Mouse (Mus musculus): ENCODE data around the gene Tbc1d2. TPM values are rescaled to one million over a fixed set of nuclear protein-coding genes. Genes with fewer than 3 reads are reported as not detected.
"Not testable (repeated sequence)": the region's sequence is repeated elsewhere in the genome, so short reads cannot be mapped to it uniquely, and the experiment has no call there.

Gene Tbc1d2
- polyA plus RNA-seq, 1 experiment from 2014 or later, result 5.2 TPM

GRCm38 (mm10) chr4:46602704-46603103 lies 47.3 kb downstream of the Tbc1d2 start:
- Histone ChIP-seq H3K9me3 (ENCODE audit: control insufficient read depth) (no peaks in the 10 kb centered on the region), H3K9ac (ENCODE audit: low read depth, low read length) (no peak overlapping the region), H3K4me2 (replicated peaks; ENCODE audit: low read depth) (peak overlapping the region; percentile 89), H3K4me1 (replicated peaks; ENCODE audit: control insufficient read depth, insufficient read depth, low read length) (0 out of 2 replicates have a peak, but pooled peaks cover 3% of the 10 kb centered on the region), H3K36me3 (ENCODE audit: control insufficient read depth, insufficient read depth) (peaks cover 12% of the 10 kb centered on the region; the same call in 1 of the 2 replicates), H3K4me3 (ENCODE audit: low read depth, low read length) (0 out of 2 replicates have a peak overlapping the region, but pooled peaks have one; percentile 66), H3K27ac (ENCODE audit: low read depth, low read length) (0 out of 2 replicates have a peak overlapping the region, but pooled peaks have one; percentile 35), H3K27me3 (replicated peaks; ENCODE audit: control insufficient read depth, insufficient read depth, low read length) (no peaks in the 10 kb centered on the region)
- TF ChIP-seq CTCF (IDR thresholded peaks at IDR 0.05; ENCODE audit: low read depth), result no peak
- ATAC-seq, result no peak
- 33% methylated on average over 7 of the region's 7 CpGs for WGBS

GRCm38 (mm10) chr4:46601844-46602423 lies 48.1 kb downstream of the Tbc1d2 start, which contains the start of gene Coro2a:
Coro2a (minus strand) TSS chr4:46602202.
- WGBS, result 1% methylated on average over 46 of the region's 66 CpGs
- Histone ChIP-seq H3K4me1 (replicated peaks; ENCODE audit: control insufficient read depth, insufficient read depth, low read length) (0 out of 2 replicates have a peak, but pooled peaks cover 3% of the 10 kb centered on the region), H3K9ac (ENCODE audit: low read depth, low read length) (peak within 1 kb of the TSS; percentile 60), H3K4me3 (ENCODE audit: low read depth, low read length) (peak within 1 kb of the TSS; percentile 66), H3K27me3 (replicated peaks; ENCODE audit: control insufficient read depth, insufficient read depth, low read length) (no peaks in the 10 kb centered on the region), H3K27ac (ENCODE audit: low read depth, low read length) (peak within 1 kb of the TSS; percentile 93), H3K9me3 (ENCODE audit: control insufficient read depth) (no peaks in the 10 kb centered on the region), H3K36me3 (ENCODE audit: control insufficient read depth, insufficient read depth) (peaks cover 12% of the 10 kb centered on the region; the same call in 1 of the 2 replicates), H3K4me2 (replicated peaks; ENCODE audit: low read depth) (peak within 1 kb of the TSS; percentile 89)
- peak; percentile 58 for ATAC-seq
- TF ChIP-seq CTCF (IDR thresholded peaks at IDR 0.05; ENCODE audit: low read depth), result peak; percentile 98

- Histone ChIP-seq H3K4me1 (replicated peaks; ENCODE audit: control insufficient read depth, insufficient read depth, low read length) (0 out of 2 replicates have a peak, but pooled peaks cover 3% of the 10 kb centered on the region), H3K27ac (ENCODE audit: low read depth, low read length) (peak overlapping the region; percentile 93), H3K36me3 (ENCODE audit: control insufficient read depth, insufficient read depth) (peaks cover 9% of the 10 kb centered on the region; the same call in 1 of the 2 replicates), H3K9ac (ENCODE audit: low read depth, low read length) (peak overlapping the region; percentile 60), H3K4me3 (ENCODE audit: low read depth, low read length) (peak overlapping the region; percentile 66), H3K27me3 (replicated peaks; ENCODE audit: control insufficient read depth, insufficient read depth, low read length) (no peaks in the 10 kb centered on the region), H3K4me2 (replicated peaks; ENCODE audit: low read depth) (peak overlapping the region; percentile 89), H3K9me3 (ENCODE audit: control insufficient read depth) (no peaks in the 10 kb centered on the region)
- no peak for TF ChIP-seq CTCF (IDR thresholded peaks at IDR 0.05; ENCODE audit: low read depth)
- WGBS, result under 1% methylated on average over 50 of the region's 52 CpGs
- peak; percentile 20 for ATAC-seq
These were observed 48.7 kb downstream of the Tbc1d2 start for GRCm38 (mm10) chr4:46601258-46601843.

GRCm38 (mm10) chr4:46600473-46601257 lies 49.3 kb downstream of the Tbc1d2 start:
- Histone ChIP-seq H3K4me2 (replicated peaks; ENCODE audit: low read depth) (peak overlapping the region; percentile 89), H3K27ac (ENCODE audit: low read depth, low read length) (peak overlapping the region; percentile 93), H3K4me3 (ENCODE audit: low read depth, low read length) (peak overlapping the region; percentile 66), H3K9ac (ENCODE audit: low read depth, low read length) (peak overlapping the region; percentile 60), H3K9me3 (ENCODE audit: control insufficient read depth) (no peaks in the 10 kb centered on the region), H3K36me3 (ENCODE audit: control insufficient read depth, insufficient read depth) (peaks cover 5% of the 10 kb centered on the region; the same call in 1 of the 2 replicates), H3K27me3 (replicated peaks; ENCODE audit: control insufficient read depth, insufficient read depth, low read length) (no peaks in the 10 kb centered on the region), H3K4me1 (replicated peaks; ENCODE audit: control insufficient read depth, insufficient read depth, low read length) (0 out of 2 replicates have a peak, but pooled peaks cover 3% of the 10 kb centered on the region)
- ATAC-seq, result no peak
- TF ChIP-seq CTCF (IDR thresholded peaks at IDR 0.05; ENCODE audit: low read depth), result no peak
- 25% methylated on average over 20 of the region's 20 CpGs for WGBS

GRCm38 (mm10) chr4:46599609-46600008 lies 50.4 kb downstream of the Tbc1d2 start:
- H3K9me3 ChIP-seq (ENCODE audit: control insufficient read depth); H3K36me3 ChIP-seq (ENCODE audit: control insufficient read depth, insufficient read depth); H3K27me3 ChIP-seq (replicated peaks; ENCODE audit: control insufficient read depth, insufficient read depth, low read length); ATAC-seq; H3K4me1 ChIP-seq (replicated peaks; ENCODE audit: control insufficient read depth, insufficient read depth, low read length): not testable (repeated sequence)
- Histone ChIP-seq H3K9ac (ENCODE audit: low read depth, low read length) (0 out of 2 replicates have a peak overlapping the region, but pooled peaks have one; percentile 60), H3K4me2 (replicated peaks; ENCODE audit: low read depth) (peak overlapping the region; percentile 89), H3K27ac (ENCODE audit: low read depth, low read length) (peak overlapping the region; percentile 93), H3K4me3 (ENCODE audit: low read depth, low read length) (peak overlapping the region; percentile 66)
- WGBS, result 44% methylated on average over 12 of the region's 12 CpGs

- H3K4me3 ChIP-seq (ENCODE audit: low read depth, low read length), result no peak overlapping the region
- peak overlapping the region; percentile 93 for H3K27ac ChIP-seq (ENCODE audit: low read depth, low read length)
- no peak overlapping the region for H3K9ac ChIP-seq (ENCODE audit: low read depth, low read length)
- WGBS, result 47% methylated on average over 6 of the region's 6 CpGs
- no peaks in the 10 kb centered on the region; the same call in 1 of the 2 replicates for H3K36me3 ChIP-seq (ENCODE audit: control insufficient read depth, insufficient read depth)
- no peak for ATAC-seq
- H3K4me2 ChIP-seq (replicated peaks; ENCODE audit: low read depth), result peak overlapping the region; percentile 59
- H3K27me3 ChIP-seq (replicated peaks; ENCODE audit: control insufficient read depth, insufficient read depth, low read length), result no peaks in the 10 kb centered on the region
- 0 out of 2 replicates have a peak, but pooled peaks cover 3% of the 10 kb centered on the region for H3K4me1 ChIP-seq (replicated peaks; ENCODE audit: control insufficient read depth, insufficient read depth, low read length)
- TF ChIP-seq CTCF (IDR thresholded peaks at IDR 0.05; ENCODE audit: low read depth), result no peak
- no peaks in the 10 kb centered on the region for H3K9me3 ChIP-seq (ENCODE audit: control insufficient read depth)
These were observed 51.0 kb downstream of the Tbc1d2 start for GRCm38 (mm10) chr4:46598981-46599380.

Measured in intestine, postnatal 0 days (tissue).